Mouse (Mus musculus): ENCODE data around the gene Tdrd1.

The Tdrd1 gene

GRCm38 (mm10) chr19:56828305-56828704 is 2.3 kb downstream of the Tdrd1 start:
- DNase-seq (ENCODE audit: low spot score in 2 of 2) = no peak

DNA sequence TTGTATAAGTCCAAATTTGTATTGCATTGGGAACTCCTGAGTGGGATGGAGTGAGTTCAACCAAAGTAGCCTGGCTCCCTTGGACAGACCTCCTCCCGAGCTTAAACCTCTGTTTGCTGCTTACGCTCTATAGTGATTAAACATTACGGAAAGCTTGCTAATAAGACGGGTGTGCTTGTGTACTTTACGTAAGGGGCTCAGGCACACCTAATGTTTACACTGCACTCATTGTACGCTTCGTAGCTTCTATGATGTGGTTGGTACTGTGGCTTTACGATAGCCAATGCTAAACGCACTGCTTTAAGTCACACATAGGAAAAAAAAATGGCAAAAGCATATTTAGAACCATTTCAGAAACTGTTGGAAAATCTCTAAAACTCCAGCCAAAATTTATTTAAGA is 3.3 kb downstream of the Tdrd1 start:
- no peak for DNase-seq (ENCODE audit: low spot score in 2 of 2)

- DNase-seq (ENCODE audit: low spot score in 2 of 2) = no peak
These were observed 4.2 kb downstream of the Tdrd1 start for GRCm38 (mm10) chr19:56830163-56830562.

GRCm38 (mm10) chr19:56835340-56835739 is 9.3 kb downstream of the Tdrd1 start:
- DNase-seq (ENCODE audit: low spot score in 2 of 2) = no peak

DNA sequence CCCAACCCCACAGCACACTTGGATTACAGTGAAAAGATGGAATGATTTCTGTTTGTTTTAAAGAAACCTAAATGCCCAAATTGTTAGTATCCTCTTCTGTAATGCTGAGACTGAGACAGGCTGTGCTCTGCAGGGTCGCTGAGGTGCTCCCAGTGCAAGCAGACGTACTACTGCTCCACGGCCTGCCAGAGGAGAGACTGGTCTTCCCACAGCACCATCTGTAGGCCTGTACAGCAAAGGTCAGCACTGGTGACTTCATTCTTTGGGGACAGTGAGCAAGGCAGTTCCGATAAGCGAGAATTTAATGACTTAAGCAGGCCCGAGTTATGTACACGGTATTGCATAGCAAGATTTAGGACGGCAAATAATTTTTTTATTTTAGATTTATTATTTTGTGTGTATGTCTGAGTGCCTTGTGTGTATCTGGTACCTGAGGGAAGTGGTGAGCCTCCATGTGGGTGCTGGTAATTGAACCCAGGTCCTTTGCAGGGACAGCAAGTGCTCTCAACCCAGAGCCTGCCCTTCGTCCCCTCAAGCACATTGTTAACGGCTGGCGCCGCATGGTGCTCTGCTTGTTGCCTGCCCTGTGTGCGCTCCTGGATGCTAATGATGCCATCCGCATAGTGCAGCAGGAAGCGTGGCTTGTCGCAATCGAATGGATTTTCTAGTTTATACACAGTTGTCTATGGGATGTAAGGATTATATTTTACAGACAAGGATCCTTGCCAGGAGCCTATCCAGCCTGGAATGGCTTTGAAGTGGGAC is 13.1 kb downstream of the Tdrd1 start:
- DNase-seq (ENCODE audit: low spot score in 2 of 2) = no peak

- DNase-seq (ENCODE audit: low spot score in 2 of 2) = no peak
These were observed 17.0 kb downstream of the Tdrd1 start for GRCm38 (mm10) chr19:56842974-56843373.

- no peak for DNase-seq (ENCODE audit: low spot score in 2 of 2)
These were observed 26.6 kb downstream of the Tdrd1 start for GRCm38 (mm10) chr19:56852590-56852989.

- no peak for DNase-seq (ENCODE audit: low spot score in 2 of 2)
These were observed 30.4 kb downstream of the Tdrd1 start for GRCm38 (mm10) chr19:56856455-56856854.

DNA sequence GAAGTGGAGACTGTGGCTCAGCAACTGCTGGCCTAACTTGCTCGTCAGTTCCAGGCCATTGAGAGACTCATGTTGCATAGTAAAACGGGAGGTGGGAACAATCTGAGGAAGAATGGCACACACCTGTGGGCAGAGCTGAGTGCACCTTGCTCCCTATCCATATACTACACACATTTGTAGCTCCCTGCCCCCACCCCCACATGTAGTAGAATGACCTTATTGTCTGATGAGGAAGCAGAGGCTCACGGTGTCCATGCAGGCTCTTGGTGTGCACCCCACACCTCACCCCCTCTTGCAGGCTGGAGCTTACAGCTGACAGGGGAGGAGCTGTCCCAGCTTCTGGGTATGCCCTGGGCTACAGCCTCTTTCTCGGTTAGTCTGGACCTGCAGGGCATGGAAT is 41.7 kb downstream of the Tdrd1 start:
- no peak for DNase-seq (ENCODE audit: low spot score in 2 of 2)

GRCm38 (mm10) chr19:56873816-56874600 is 48.0 kb downstream of the Tdrd1 start, which contains the start of gene Vwa2:
TSS of gene Vwa2 (plus strand) at chr19:56874249.
- DNase-seq (ENCODE audit: low spot score in 2 of 2) = no peak

DNA sequence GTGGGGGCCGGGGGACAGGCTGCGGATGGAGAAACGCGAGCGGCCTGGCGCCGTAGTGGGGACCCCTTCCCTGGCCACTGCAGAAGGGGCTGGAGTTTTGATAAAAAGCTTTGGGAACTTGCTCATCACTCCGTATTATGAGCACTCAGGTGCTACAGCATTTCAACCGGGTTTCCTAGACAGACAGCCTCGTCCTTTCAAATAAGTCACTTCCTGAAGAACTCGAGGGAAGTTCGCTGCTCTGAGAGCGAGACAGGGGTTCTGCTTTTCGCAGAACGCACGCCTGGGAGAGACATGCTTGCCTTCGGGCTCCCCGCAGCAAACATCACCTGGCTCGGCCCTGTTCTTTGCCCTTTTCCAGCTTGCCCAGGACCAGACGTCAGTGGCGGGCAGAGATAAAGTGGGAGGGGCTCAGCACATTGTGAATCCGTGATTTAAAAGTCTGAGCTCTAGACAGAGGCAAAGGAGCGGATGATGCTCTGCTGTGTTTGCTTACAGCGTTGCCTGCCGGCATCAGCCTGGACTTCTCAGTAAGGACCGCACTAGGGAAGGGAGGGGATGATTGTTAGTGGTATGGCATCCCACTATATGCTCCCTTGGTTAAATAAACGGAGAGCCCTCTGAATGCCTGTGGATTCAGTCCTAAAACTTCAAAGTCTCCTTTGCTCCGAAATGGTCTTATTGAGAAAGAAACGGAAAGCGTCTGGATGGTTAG is 48.7 kb downstream of the Tdrd1 start:
- no peak for DNase-seq (ENCODE audit: low spot score in 2 of 2)

- no peak for DNase-seq (ENCODE audit: low spot score in 2 of 2)
These were observed 51.4 kb downstream of the Tdrd1 start for GRCm38 (mm10) chr19:56877364-56877763.

- DNase-seq (ENCODE audit: low spot score in 2 of 2) = no peak
These were observed 61.9 kb downstream of the Tdrd1 start for GRCm38 (mm10) chr19:56887879-56888278.

DNA sequence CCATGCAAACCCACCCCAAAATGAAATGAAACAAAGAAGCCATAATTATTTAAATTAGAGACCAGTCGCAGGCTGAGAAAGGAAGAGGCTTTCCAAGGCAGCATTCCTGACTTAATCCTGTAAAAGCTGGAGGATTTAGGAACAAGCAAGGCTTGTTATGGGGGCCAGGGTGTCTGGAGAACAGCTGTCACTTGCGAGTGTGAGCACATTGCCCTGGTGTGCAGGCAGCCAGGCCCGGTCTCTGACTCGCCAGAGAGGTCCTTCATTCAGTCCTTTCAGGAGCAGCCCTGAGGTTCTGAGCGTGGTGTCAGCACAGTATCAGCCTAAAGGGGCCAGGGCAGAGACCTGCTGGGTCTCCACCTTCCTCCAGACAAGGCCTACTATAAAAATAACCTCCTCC is 62.6 kb downstream of the Tdrd1 start:
- no peak for DNase-seq (ENCODE audit: low spot score in 2 of 2)

DNA sequence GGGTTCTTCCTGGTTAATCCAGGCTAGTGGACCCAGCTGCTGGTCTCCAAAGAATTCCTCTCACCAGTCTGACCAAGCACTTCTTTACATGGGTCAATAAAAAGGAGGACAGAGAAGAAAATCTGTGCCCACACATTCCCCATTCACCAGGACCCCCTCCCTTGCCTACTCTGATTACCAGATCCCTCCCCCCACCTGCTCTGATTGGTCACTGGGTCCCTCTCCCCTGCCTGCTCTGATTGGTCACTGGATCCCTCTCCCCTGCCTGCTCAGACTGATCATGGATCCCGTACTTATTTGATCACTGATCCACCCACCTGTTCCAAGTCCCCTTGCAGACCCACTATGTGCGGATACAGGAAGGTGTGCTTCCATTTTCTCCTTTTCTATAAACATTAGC is 65.4 kb downstream of the Tdrd1 start:
- no peak for DNase-seq (ENCODE audit: low spot score in 2 of 2)

- no peak for DNase-seq (ENCODE audit: low spot score in 2 of 2)
These were observed 66.6 kb downstream of the Tdrd1 start for GRCm38 (mm10) chr19:56892586-56892985.

- no peak for DNase-seq (ENCODE audit: low spot score in 2 of 2)
These were observed 67.3 kb downstream of the Tdrd1 start for GRCm38 (mm10) chr19:56893326-56893725.

GRCm38 (mm10) chr19:56897654-56898053 is 71.6 kb downstream of the Tdrd1 start:
- DNase-seq (ENCODE audit: low spot score in 2 of 2) = no peak

- no peak for DNase-seq (ENCODE audit: low spot score in 2 of 2)
These were observed 78.1 kb downstream of the Tdrd1 start for GRCm38 (mm10) chr19:56904095-56904494.

- no peak for DNase-seq (ENCODE audit: low spot score in 2 of 2)
These were observed 79.4 kb downstream of the Tdrd1 start for GRCm38 (mm10) chr19:56905395-56905794.

- DNase-seq (ENCODE audit: low spot score in 2 of 2) = no peak
These were observed 81.8 kb downstream of the Tdrd1 start for GRCm38 (mm10) chr19:56907850-56908249.

GRCm38 (mm10) chr19:56908472-56909270 is 82.7 kb downstream of the Tdrd1 start:
- peak; percentile 28 to 37 for DNase-seq (ENCODE audit: low spot score in 2 of 2)

Data from frontal cortex, postnatal 10 days (tissue).